Mouse (Mus musculus): ENCODE measurements at regions not wholly inside any gene's neighbourhood (a gene's known extent, or its start where the extent isn't known, plus 50 kb on each side); places are given as distances from the start of the nearest gene placed in this dataset.

GRCm38 (mm10) chr13:25868923-25869322, 598.6 kb upstream of the Nrsn1 start:
- DNase-seq, result no peak

- no peak for DNase-seq
Observed at GRCm38 (mm10) chr13:25858207-25858606, 587.9 kb upstream of the Nrsn1 start.

GRCm38 (mm10) chr13:25857569-25857968, 587.3 kb upstream of the Nrsn1 start:
- DNase-seq, result no peak

GRCm38 (mm10) chr13:25857096-25857495, 586.8 kb upstream of the Nrsn1 start:
- DNase-seq, result no peak

GRCm38 (mm10) chr13:25856549-25856948, 586.2 kb upstream of the Nrsn1 start:
- no peak for DNase-seq

- DNase-seq, result no peak
Observed at GRCm38 (mm10) chr13:25848156-25848555, 577.9 kb upstream of the Nrsn1 start.

- DNase-seq, result no peak
Observed at GRCm38 (mm10) chr13:25838237-25838636, 567.9 kb upstream of the Nrsn1 start.

GRCm38 (mm10) chr13:25829146-25829924, 559.0 kb upstream of the Nrsn1 start:
- DNase-seq, result no peak

- no peak for DNase-seq
Observed at GRCm38 (mm10) chr13:25808564-25809253, 538.4 kb upstream of the Nrsn1 start.

- no peak for DNase-seq
Observed at GRCm38 (mm10) chr13:25793216-25793803, 523.0 kb upstream of the Nrsn1 start.

- peak; percentile 16 to 30 for DNase-seq
Observed at GRCm38 (mm10) chr13:25781161-25781560, 510.9 kb upstream of the Nrsn1 start.

- DNase-seq, result peak; percentile 6 to 32
Observed at GRCm38 (mm10) chr13:25777706-25778105, 507.4 kb upstream of the Nrsn1 start.

- no peak for DNase-seq
Observed at GRCm38 (mm10) chr13:25774586-25775182, 504.4 kb upstream of the Nrsn1 start.

- DNase-seq, result no peak
Observed at GRCm38 (mm10) chr13:25754515-25755105, 484.3 kb upstream of the Nrsn1 start.

- no peak for DNase-seq
Observed at GRCm38 (mm10) chr13:25751409-25751777, 481.1 kb upstream of the Nrsn1 start.

GRCm38 (mm10) chr13:25750460-25751408, 480.4 kb upstream of the Nrsn1 start:
- peak; percentile 10 to 16 for DNase-seq

GRCm38 (mm10) chr13:25738601-25739000, 468.3 kb upstream of the Nrsn1 start:
- DNase-seq, result peak; percentile 61 to 66

GRCm38 (mm10) chr13:25729327-25729892, 459.1 kb upstream of the Nrsn1 start:
- DNase-seq, result no peak

- DNase-seq, result peak; percentile 45 to 56
Observed at GRCm38 (mm10) chr13:25727504-25728095, 457.3 kb upstream of the Nrsn1 start.

- no peak for DNase-seq
Observed at GRCm38 (mm10) chr13:25722595-25723525, 452.6 kb upstream of the Nrsn1 start.
